Mouse (Mus musculus) myocyte (in vitro differentiated cells): ENCODE measurements around the gene Rbm15. TPM values are rescaled to one million over a fixed set of nuclear protein-coding genes. Genes with fewer than 3 reads are reported as not detected.

ENCODE experiments used
- H3K27me3 ChIP-seq: one replicate; pipeline ENCODE4 v1.6.1; 2011; ENCODE audit not compliant: control insufficient read depth, insufficient read depth, insufficient read length
- H3K36me3 ChIP-seq: one replicate; pipeline ENCODE4 v1.6.1; 2011; ENCODE audit not compliant: control insufficient read depth, insufficient read depth
- H3K4me2 ChIP-seq: one replicate; pipeline ENCODE4 v1.6.1; 2011; ENCODE audit warnings: low read depth, control low read depth
- H3K4me3 ChIP-seq: one replicate; pipeline ENCODE4 v1.5.1; 2011; ENCODE audit warnings: mild to moderate bottlenecking, control low read depth, moderate library complexity
- H3K79me2 ChIP-seq: one replicate; pipeline ENCODE4 v1.6.1; 2011; ENCODE audit not compliant: control insufficient read depth, insufficient read depth
- H3ac ChIP-seq: one replicate; pipeline ENCODE4 v1.6.1; 2011; ENCODE audit not compliant: control insufficient read depth, insufficient read length
- CEBPB ChIP-seq: IDR thresholded peaks from 2 replicates; pipeline ENCODE4 v1.6.1; 2011; ENCODE audit warnings: mild to moderate bottlenecking, moderate library complexity; ENCODE audit not compliant: poor library complexity, insufficient read depth, severe bottlenecking
- E2F4 ChIP-seq: IDR thresholded peaks from one replicate; pipeline ENCODE4 v1.6.1; 2011; ENCODE audit warnings: mild to moderate bottlenecking, control low read depth, moderate library complexity; ENCODE audit not compliant: insufficient read depth
- MAX ChIP-seq: IDR thresholded peaks from one replicate; pipeline ENCODE4 v1.6.1; 2011; ENCODE audit warnings: low read depth, mild to moderate bottlenecking, control low read depth
- MYOD1 ChIP-seq, 3 experiments: IDR thresholded peaks; one replicate each; pipeline ENCODE4 v1.6.1; 2011; ENCODE audit warnings: control low read depth in 2 of 3, low read depth in 2 of 3, mild to moderate bottlenecking in 2 of 3, moderate library complexity in 1 of 3; ENCODE audit not compliant: insufficient read length in 2 of 3, control insufficient read depth in 1 of 3
- MYOG ChIP-seq, 3 experiments: IDR thresholded peaks; one replicate each; pipeline ENCODE4 v1.6.1; 2011; ENCODE audit warnings: control low read depth in 2 of 3, low read depth in 2 of 3, mild to moderate bottlenecking in 2 of 3; ENCODE audit not compliant: insufficient read length in 2 of 3, control insufficient read depth in 1 of 3, insufficient read depth in 1 of 3
- POLR2A ChIP-seq: IDR thresholded peaks from one replicate; pipeline ENCODE4 v1.6.1; 2011; ENCODE audit warnings: low read depth, mild to moderate bottlenecking, control low read depth, moderate library complexity; ENCODE audit not compliant: insufficient read length
- POLR2AphosphoS2 ChIP-seq: IDR thresholded peaks from one replicate; pipeline ENCODE4 v1.6.1; 2011; ENCODE audit warnings: low read depth, control low read depth; ENCODE audit not compliant: insufficient read length
- REST ChIP-seq: IDR thresholded peaks from one replicate; pipeline ENCODE4 v1.6.1; 2011; ENCODE audit warnings: mild to moderate bottlenecking, control low read depth, moderate library complexity; ENCODE audit not compliant: insufficient read depth, insufficient read length
- SRF ChIP-seq: IDR thresholded peaks from one replicate; pipeline ENCODE4 v1.6.1; 2011; ENCODE audit warnings: low read depth; ENCODE audit not compliant: control insufficient read depth, insufficient read length
- TCF12 ChIP-seq: IDR thresholded peaks from one replicate; pipeline ENCODE4 v1.6.1; 2011; ENCODE audit warnings: mild to moderate bottlenecking, control low read depth; ENCODE audit not compliant: poor library complexity, insufficient read depth, severe bottlenecking
- TCF3 ChIP-seq: IDR thresholded peaks from one replicate; pipeline ENCODE4 v1.6.1; 2011; ENCODE audit warnings: low read depth, control low read depth; ENCODE audit not compliant: insufficient read length
- USF1 ChIP-seq: IDR thresholded peaks from one replicate; pipeline ENCODE4 v1.6.1; 2011; ENCODE audit warnings: low read depth, mild to moderate bottlenecking, control low read depth, moderate library complexity
- polyA plus RNA-seq: library from polyadenylated mRNA; unstranded; fragments of >200 nt; fragmentation: generic; extraction: Trizol; gene quantifications from one replicate; pipeline ENCODE4 v1.2.1, GENCODE M21; 2012; ENCODE audit warnings: missing spikeins

Gene Rbm15
- polyA plus RNA-seq, 1 experiment = 4.3 TPM

- no peaks in the 10 kb centered on the region for H3K36me3 ChIP-seq
- TF ChIP-seq MYOG (IDR thresholded peaks at IDR 0.05; ENCODE audit: control insufficient read depth in 1 of 3, insufficient read depth in 1 of 3, insufficient read length in 2 of 3, low read depth in 2 of 3) (no peak), POLR2A (no peak), TCF3 (no peak), MYOD1 (IDR thresholded peaks at IDR 0.05; ENCODE audit: control insufficient read depth in 1 of 3, insufficient read length in 2 of 3, low read depth in 2 of 3) (no peak), REST (no peak), CEBPB (no peak), TCF12 (no peak), MAX (no peak), SRF (no peak), E2F4 (no peak), POLR2AphosphoS2 (no peak), USF1 (no peak)
- peaks cover 81% of the 10 kb centered on the region for H3K27me3 ChIP-seq
Observed at GRCm38 (mm10) chr3:107369156-107369555, 35.7 kb upstream of the Rbm15 start.

GRCm38 (mm10) chr3:107367938-107368599 is 34.6 kb upstream of the Rbm15 start:
- no peaks in the 10 kb centered on the region for H3K36me3 ChIP-seq
- no peak overlapping the region for H3K4me3 ChIP-seq
- H3K4me2 ChIP-seq = no peak overlapping the region
- TF ChIP-seq POLR2A = no peak
- no peak for TF ChIP-seq SRF
- TF ChIP-seq POLR2AphosphoS2 = no peak
- no peak for TF ChIP-seq MAX
- no peak for TF ChIP-seq TCF3
- TF ChIP-seq E2F4 = no peak
- no peak for TF ChIP-seq MYOD1 (IDR thresholded peaks at IDR 0.05; ENCODE audit: control insufficient read depth in 1 of 3, insufficient read length in 2 of 3, low read depth in 2 of 3)
- no peak for TF ChIP-seq TCF12
- TF ChIP-seq USF1 = no peak
- no peak for TF ChIP-seq REST
- TF ChIP-seq MYOG (IDR thresholded peaks at IDR 0.05; ENCODE audit: control insufficient read depth in 1 of 3, insufficient read depth in 1 of 3, insufficient read length in 2 of 3, low read depth in 2 of 3) = no peak
- no peak for TF ChIP-seq CEBPB
- peaks cover 85% of the 10 kb centered on the region for H3K27me3 ChIP-seq
- H3K79me2 ChIP-seq = no peaks in the 10 kb centered on the region
- no peak overlapping the region for H3ac ChIP-seq

More at GRCm38 (mm10) chr3:107369156-107369555, 35.7 kb upstream of the Rbm15 start:
- H3ac ChIP-seq = no peak overlapping the region
- no peaks in the 10 kb centered on the region for H3K79me2 ChIP-seq
- H3K4me3 ChIP-seq = no peak overlapping the region
- no peak overlapping the region for H3K4me2 ChIP-seq

- Histone ChIP-seq H3K27me3 (peaks cover 59% of the 10 kb centered on the region), H3ac (no peak overlapping the region), H3K4me2 (no peak overlapping the region), H3K36me3 (no peaks in the 10 kb centered on the region), H3K79me2 (no peaks in the 10 kb centered on the region), H3K4me3 (no peak overlapping the region)
- no peak for TF ChIP-seq SRF
- no peak for TF ChIP-seq USF1
- no peak for TF ChIP-seq E2F4
- TF ChIP-seq POLR2AphosphoS2 = no peak
- no peak for TF ChIP-seq MYOG (IDR thresholded peaks at IDR 0.05; ENCODE audit: control insufficient read depth in 1 of 3, insufficient read depth in 1 of 3, insufficient read length in 2 of 3, low read depth in 2 of 3)
- TF ChIP-seq MAX = no peak
- TF ChIP-seq MYOD1 (IDR thresholded peaks at IDR 0.05; ENCODE audit: control insufficient read depth in 1 of 3, insufficient read length in 2 of 3, low read depth in 2 of 3) = no peak
- TF ChIP-seq REST = no peak
- no peak for TF ChIP-seq POLR2A
- no peak for TF ChIP-seq TCF12
- TF ChIP-seq TCF3 = no peak
- TF ChIP-seq CEBPB = no peak
Observed at GRCm38 (mm10) chr3:107365341-107365740, 31.9 kb upstream of the Rbm15 start.

- TF ChIP-seq MYOD1 (IDR thresholded peaks at IDR 0.05; ENCODE audit: control insufficient read depth in 1 of 3, insufficient read length in 2 of 3, low read depth in 2 of 3) = no peak
- TF ChIP-seq POLR2AphosphoS2 = no peak
- TF ChIP-seq REST = no peak
- no peak for TF ChIP-seq E2F4
- no peak for TF ChIP-seq MAX
- TF ChIP-seq SRF = no peak
- TF ChIP-seq TCF3 = no peak
- no peak for TF ChIP-seq CEBPB
- no peak for TF ChIP-seq TCF12
- TF ChIP-seq POLR2A = no peak
- no peak for TF ChIP-seq USF1
- TF ChIP-seq MYOG (IDR thresholded peaks at IDR 0.05; ENCODE audit: control insufficient read depth in 1 of 3, insufficient read depth in 1 of 3, insufficient read length in 2 of 3, low read depth in 2 of 3) = no peak
Observed at GRCm38 (mm10) chr3:107363391-107363790, 29.9 kb upstream of the Rbm15 start.

More at GRCm38 (mm10) chr3:107363391-107363790, 29.9 kb upstream of the Rbm15 start:
- Histone ChIP-seq H3K36me3 (no peaks in the 10 kb centered on the region), H3ac (no peak overlapping the region), H3K27me3 (peaks cover 47% of the 10 kb centered on the region), H3K4me3 (no peak overlapping the region), H3K4me2 (no peak overlapping the region), H3K79me2 (no peaks in the 10 kb centered on the region)
